Mouse (Mus musculus): ENCODE results near the gene Med27. TPM values are rescaled to one million over a fixed set of nuclear protein-coding genes. Genes with fewer than 3 reads are reported as not detected.

The Med27 gene
- polyA plus RNA-seq, 1 experiment from 2014 or later, result 65.9 TPM

- H3K4me3 ChIP-seq (ENCODE audit: low read depth, low read length), result no peak overlapping the region
- DNase-seq (ENCODE audit: low spot score), result no peak
- no peaks in the 10 kb centered on the region for H3K27me3 ChIP-seq (ENCODE audit: control insufficient read depth, insufficient read depth, low read length)
- no peak for ATAC-seq (replicated peaks; ENCODE audit: low FRiP score)
- H3K4me2 ChIP-seq (ENCODE audit: low read depth, low read length, severe bottlenecking), result no peak overlapping the region
- no peaks in the 10 kb centered on the region for H3K36me3 ChIP-seq (ENCODE audit: control insufficient read depth, insufficient read depth, low read length)
- 89% methylated on average over 3 of the region's 3 CpGs for WGBS
- H3K4me1 ChIP-seq (replicated peaks; ENCODE audit: control insufficient read depth, insufficient read depth, low read length), result peaks cover 8% of the 10 kb centered on the region; the same call in 1 of the 2 replicates
- no peak overlapping the region for H3K9ac ChIP-seq (ENCODE audit: low read length)
- H3K27ac ChIP-seq (ENCODE audit: low read depth, low read length), result no peak overlapping the region
- H3K9me3 ChIP-seq (ENCODE audit: control insufficient read depth, low read length), result no peaks in the 10 kb centered on the region
Measured at GRCm38 (mm10) chr2:29426684-29427083, 80.1 kb downstream of the Med27 start.

GRCm38 (mm10) chr2:29432565-29432964 lies 85.9 kb downstream of the Med27 start:
- DNase-seq (ENCODE audit: low spot score), result no peak
- H3K4me1 ChIP-seq (replicated peaks; ENCODE audit: control insufficient read depth, insufficient read depth, low read length), result 0 out of 2 replicates have a peak, but pooled peaks cover 2% of the 10 kb centered on the region
- no peak overlapping the region for H3K9ac ChIP-seq (ENCODE audit: low read length)
- no peaks in the 10 kb centered on the region for H3K9me3 ChIP-seq (ENCODE audit: control insufficient read depth, low read length)
- no peak overlapping the region for H3K4me2 ChIP-seq (ENCODE audit: low read depth, low read length, severe bottlenecking)
- no peaks in the 10 kb centered on the region for H3K27me3 ChIP-seq (ENCODE audit: control insufficient read depth, insufficient read depth, low read length)
- no peak for ATAC-seq (replicated peaks; ENCODE audit: low FRiP score)
- H3K36me3 ChIP-seq (ENCODE audit: control insufficient read depth, insufficient read depth, low read length), result no peaks in the 10 kb centered on the region
- H3K4me3 ChIP-seq (ENCODE audit: low read depth, low read length), result no peak overlapping the region
- WGBS, result 70% methylated on average over 5 of the region's 5 CpGs
- H3K27ac ChIP-seq (ENCODE audit: low read depth, low read length), result no peak overlapping the region

- H3K27me3 ChIP-seq (ENCODE audit: control insufficient read depth, insufficient read depth, low read length), result no peaks in the 10 kb centered on the region
- no peak for DNase-seq (ENCODE audit: low spot score)
- no peak overlapping the region for H3K27ac ChIP-seq (ENCODE audit: low read depth, low read length)
- H3K9me3 ChIP-seq (ENCODE audit: control insufficient read depth, low read length), result no peaks in the 10 kb centered on the region
- no peak overlapping the region for H3K9ac ChIP-seq (ENCODE audit: low read length)
- peaks cover 6% of the 10 kb centered on the region; the same call in 1 of the 2 replicates for H3K4me1 ChIP-seq (replicated peaks; ENCODE audit: control insufficient read depth, insufficient read depth, low read length)
- no peaks in the 10 kb centered on the region for H3K36me3 ChIP-seq (ENCODE audit: control insufficient read depth, insufficient read depth, low read length)
- H3K4me3 ChIP-seq (ENCODE audit: low read depth, low read length), result no peak overlapping the region
- no peak overlapping the region for H3K4me2 ChIP-seq (ENCODE audit: low read depth, low read length, severe bottlenecking)
- ATAC-seq (replicated peaks; ENCODE audit: low FRiP score), result no peak
- 86% methylated on average over 6 of the region's 6 CpGs for WGBS
Measured at GRCm38 (mm10) chr2:29436376-29436775, 89.8 kb downstream of the Med27 start.

GRCm38 (mm10) chr2:29437111-29437510 lies 90.5 kb downstream of the Med27 start:
- Histone ChIP-seq H3K27me3 (ENCODE audit: control insufficient read depth, insufficient read depth, low read length) (no peaks in the 10 kb centered on the region), H3K9me3 (ENCODE audit: control insufficient read depth, low read length) (no peaks in the 10 kb centered on the region), H3K9ac (ENCODE audit: low read length) (no peak overlapping the region), H3K4me3 (ENCODE audit: low read depth, low read length) (no peak overlapping the region), H3K4me2 (ENCODE audit: low read depth, low read length, severe bottlenecking) (no peak overlapping the region), H3K36me3 (ENCODE audit: control insufficient read depth, insufficient read depth, low read length) (no peaks in the 10 kb centered on the region), H3K27ac (ENCODE audit: low read depth, low read length) (no peak overlapping the region), H3K4me1 (replicated peaks; ENCODE audit: control insufficient read depth, insufficient read depth, low read length) (peaks cover 6% of the 10 kb centered on the region; the same call in 1 of the 2 replicates)
- ATAC-seq (replicated peaks; ENCODE audit: low FRiP score) (no peak), DNase-seq (ENCODE audit: low spot score) (no peak)
- 91% methylated on average over 5 of the region's 5 CpGs for WGBS

GRCm38 (mm10) chr2:29437861-29438529 lies 91.4 kb downstream of the Med27 start:
- DNase-seq (ENCODE audit: low spot score), result no peak
- no peak overlapping the region for H3K4me3 ChIP-seq (ENCODE audit: low read depth, low read length)
- H3K27ac ChIP-seq (ENCODE audit: low read depth, low read length), result no peak overlapping the region
- H3K9me3 ChIP-seq (ENCODE audit: control insufficient read depth, low read length), result no peaks in the 10 kb centered on the region
- ATAC-seq (replicated peaks; ENCODE audit: low FRiP score), result no peak
- H3K36me3 ChIP-seq (ENCODE audit: control insufficient read depth, insufficient read depth, low read length), result no peaks in the 10 kb centered on the region
- peaks cover 6% of the 10 kb centered on the region; the same call in 1 of the 2 replicates for H3K4me1 ChIP-seq (replicated peaks; ENCODE audit: control insufficient read depth, insufficient read depth, low read length)
- H3K27me3 ChIP-seq (ENCODE audit: control insufficient read depth, insufficient read depth, low read length), result no peaks in the 10 kb centered on the region
- H3K9ac ChIP-seq (ENCODE audit: low read length), result no peak overlapping the region
- no peak overlapping the region for H3K4me2 ChIP-seq (ENCODE audit: low read depth, low read length, severe bottlenecking)
- 89% methylated on average over 4 of the region's 4 CpGs for WGBS

GRCm38 (mm10) chr2:29438530-29438862 lies 91.9 kb downstream of the Med27 start:
- ATAC-seq (replicated peaks; ENCODE audit: low FRiP score) (no peak), DNase-seq (ENCODE audit: low spot score) (no peak)
- no peaks in the 10 kb centered on the region for H3K36me3 ChIP-seq (ENCODE audit: control insufficient read depth, insufficient read depth, low read length)
- 84% methylated on average over 5 of the region's 5 CpGs for WGBS
- no peaks in the 10 kb centered on the region for H3K27me3 ChIP-seq (ENCODE audit: control insufficient read depth, insufficient read depth, low read length)
- no peak overlapping the region for H3K4me2 ChIP-seq (ENCODE audit: low read depth, low read length, severe bottlenecking)
- H3K27ac ChIP-seq (ENCODE audit: low read depth, low read length), result no peak overlapping the region
- no peak overlapping the region for H3K9ac ChIP-seq (ENCODE audit: low read length)
- H3K4me3 ChIP-seq (ENCODE audit: low read depth, low read length), result no peak overlapping the region
- H3K4me1 ChIP-seq (replicated peaks; ENCODE audit: control insufficient read depth, insufficient read depth, low read length), result peaks cover 6% of the 10 kb centered on the region; the same call in 1 of the 2 replicates
- H3K9me3 ChIP-seq (ENCODE audit: control insufficient read depth, low read length), result no peaks in the 10 kb centered on the region

GRCm38 (mm10) chr2:29438986-29439385 lies 92.4 kb downstream of the Med27 start:
- Histone ChIP-seq H3K4me2 (ENCODE audit: low read depth, low read length, severe bottlenecking) (no peak overlapping the region), H3K27me3 (ENCODE audit: control insufficient read depth, insufficient read depth, low read length) (no peaks in the 10 kb centered on the region), H3K9ac (ENCODE audit: low read length) (no peak overlapping the region), H3K4me3 (ENCODE audit: low read depth, low read length) (no peak overlapping the region), H3K27ac (ENCODE audit: low read depth, low read length) (no peak overlapping the region), H3K9me3 (ENCODE audit: control insufficient read depth, low read length) (no peaks in the 10 kb centered on the region), H3K36me3 (ENCODE audit: control insufficient read depth, insufficient read depth, low read length) (no peaks in the 10 kb centered on the region), H3K4me1 (replicated peaks; ENCODE audit: control insufficient read depth, insufficient read depth, low read length) (peaks cover 9% of the 10 kb centered on the region; the same call in 1 of the 2 replicates)
- DNase-seq (ENCODE audit: low spot score) (no peak), ATAC-seq (replicated peaks; ENCODE audit: low FRiP score) (no peak)
- 90% methylated on average over 1 of the region's 1 CpGs for WGBS

- no peak overlapping the region for H3K4me2 ChIP-seq (ENCODE audit: low read depth, low read length, severe bottlenecking)
- H3K4me3 ChIP-seq (ENCODE audit: low read depth, low read length), result no peak overlapping the region
- no peak overlapping the region for H3K9ac ChIP-seq (ENCODE audit: low read length)
- H3K36me3 ChIP-seq (ENCODE audit: control insufficient read depth, insufficient read depth, low read length), result no peaks in the 10 kb centered on the region
- H3K9me3 ChIP-seq (ENCODE audit: control insufficient read depth, low read length), result no peaks in the 10 kb centered on the region
- H3K27me3 ChIP-seq (ENCODE audit: control insufficient read depth, insufficient read depth, low read length), result no peaks in the 10 kb centered on the region
- H3K27ac ChIP-seq (ENCODE audit: low read depth, low read length), result no peak overlapping the region
- WGBS, result 75% methylated on average over 7 of the region's 7 CpGs
- H3K4me1 ChIP-seq (replicated peaks; ENCODE audit: control insufficient read depth, insufficient read depth, low read length), result peaks cover 11% of the 10 kb centered on the region; the same call in 1 of the 2 replicates
- no peak for ATAC-seq (replicated peaks; ENCODE audit: low FRiP score)
- DNase-seq (ENCODE audit: low spot score), result no peak
Measured at GRCm38 (mm10) chr2:29439396-29439795, 92.8 kb downstream of the Med27 start.
